Mouse (Mus musculus) thymus, adult 18-20 months (tissue): ENCODE results near the gene Rbbp6.

Source experiments
- DNase-seq, 2 experiments: peaks; one replicate each; pipeline ENCODE4 v3.0.0; 2022; ENCODE audit warnings: mixed read lengths in 2 of 2

Gene Rbbp6

DNA sequence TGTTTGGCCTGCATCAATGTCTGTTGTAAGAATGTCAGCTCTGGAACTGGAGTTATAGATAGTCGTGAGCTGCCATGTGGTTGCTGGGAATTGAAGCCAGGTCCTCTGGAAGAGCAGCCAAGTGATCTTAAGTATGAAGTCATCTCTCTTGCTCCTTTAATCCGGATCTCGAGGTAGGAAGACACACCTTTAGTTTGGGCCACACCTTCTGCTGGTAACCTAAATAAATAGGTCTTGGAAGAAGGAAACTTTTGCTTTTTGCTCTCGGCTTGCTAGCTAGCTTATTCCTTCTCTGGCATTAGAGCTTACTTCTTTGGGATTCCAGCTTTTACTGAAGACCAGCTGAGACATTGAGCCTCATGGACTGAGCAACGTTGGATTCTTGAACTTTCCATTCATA, at the start of gene Rbbp6:
Gene Rbbp6, plus strand, starts transcription at position 301 of the 400 bp plus-strand sequence.
- DNase-seq: no peak

DNA sequence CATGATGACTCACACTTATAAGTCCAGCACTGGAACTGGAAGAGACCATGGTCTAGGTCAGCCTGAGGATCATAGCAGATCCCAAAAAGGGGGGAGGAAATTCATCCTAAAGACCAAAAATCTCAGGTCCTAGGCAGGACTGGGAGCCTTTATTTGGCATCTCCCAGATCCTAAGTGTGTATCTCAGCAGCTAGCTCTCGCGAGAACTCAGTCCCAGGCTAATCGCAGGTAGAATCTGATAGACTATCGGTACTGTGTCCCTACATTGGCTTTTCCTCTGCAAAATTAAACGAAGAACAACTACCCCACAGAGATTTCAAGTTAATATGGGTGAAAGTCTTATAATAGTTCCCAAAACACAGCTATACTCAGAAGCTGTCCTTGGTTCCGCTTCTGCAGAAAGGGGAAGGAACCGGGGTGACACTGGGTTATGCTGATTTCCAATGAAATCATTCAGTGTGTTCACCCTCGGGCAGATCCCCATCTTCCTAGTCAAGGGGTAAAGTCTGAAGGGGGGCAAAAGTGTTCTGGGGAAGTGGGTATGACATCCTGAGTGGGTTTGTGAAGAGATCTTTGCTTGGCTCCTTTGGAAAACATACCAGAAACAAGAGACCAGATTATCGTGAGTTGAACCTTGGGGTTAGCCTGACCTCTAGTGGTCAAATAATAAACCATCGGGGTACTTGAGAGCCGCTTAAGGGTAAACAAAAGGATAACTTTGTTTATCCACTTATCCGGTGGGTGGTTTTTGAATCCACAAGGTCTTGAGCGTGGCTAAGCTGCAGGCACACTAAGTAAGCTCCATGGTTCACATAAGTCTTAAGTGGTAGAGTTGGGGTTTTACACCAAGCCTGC, 45.5 kb upstream of the Rbbp6 start:
- no peak for DNase-seq

DNA sequence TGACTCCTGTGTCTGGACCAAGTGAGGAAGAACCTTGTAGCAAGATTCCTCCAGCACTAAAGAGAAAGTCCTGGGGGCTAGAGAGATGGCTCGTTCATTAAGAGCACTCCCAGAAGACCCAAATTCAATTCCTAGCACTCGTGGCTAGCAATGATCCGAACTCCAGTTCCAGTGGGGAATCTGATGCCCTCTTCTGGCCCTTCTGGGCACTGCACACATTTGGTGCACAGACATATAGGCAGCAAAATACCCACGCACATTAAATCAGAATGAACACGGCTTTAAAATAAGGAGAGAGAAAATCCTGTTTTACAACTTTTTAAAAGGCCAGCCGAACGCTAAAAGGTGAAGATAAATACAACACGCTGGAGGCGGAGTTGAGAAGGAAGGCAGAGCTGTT, 43.9 kb upstream of the Rbbp6 start:
- no peak for DNase-seq

DNA sequence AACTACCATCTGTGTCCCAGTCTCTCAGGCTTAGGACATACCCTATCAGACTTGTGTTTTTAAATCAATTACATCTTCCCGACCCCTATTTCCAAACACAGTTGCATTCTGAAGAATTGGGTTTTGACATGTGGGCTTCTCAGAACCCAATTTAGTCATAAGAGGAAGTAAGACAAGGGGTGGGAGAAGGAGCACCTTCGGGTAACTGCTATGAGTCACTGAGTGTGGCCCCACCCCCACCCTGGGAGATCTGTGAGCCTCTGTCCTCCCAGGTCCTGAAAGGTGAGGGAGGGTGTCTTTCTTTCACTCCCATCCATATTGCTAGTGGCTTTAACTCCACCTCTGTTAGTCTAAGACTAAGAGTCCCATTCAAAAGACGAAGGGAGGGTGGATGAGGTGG, 41.2 kb upstream of the Rbbp6 start:
- DNase-seq: no peak

DNA sequence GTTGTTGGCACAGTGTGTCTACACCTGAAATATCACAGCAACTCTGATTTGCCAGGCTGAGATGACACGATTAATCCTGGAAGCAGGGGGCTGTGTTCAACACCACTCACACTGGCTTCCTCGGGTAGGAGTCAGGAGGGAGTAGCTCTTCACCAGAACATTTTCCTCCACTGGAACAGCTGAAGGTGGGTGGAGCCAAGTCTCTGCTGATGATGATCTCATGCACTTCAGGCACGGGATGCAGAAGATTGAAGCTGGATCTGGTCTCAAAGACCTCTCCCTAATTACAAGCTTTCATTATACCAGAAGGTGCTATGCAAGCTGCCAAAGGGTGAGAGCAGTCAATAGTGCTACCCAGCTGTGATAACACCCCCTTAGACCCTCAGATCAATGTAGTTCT, 35.0 kb upstream of the Rbbp6 start:
- DNase-seq: no peak

DNA sequence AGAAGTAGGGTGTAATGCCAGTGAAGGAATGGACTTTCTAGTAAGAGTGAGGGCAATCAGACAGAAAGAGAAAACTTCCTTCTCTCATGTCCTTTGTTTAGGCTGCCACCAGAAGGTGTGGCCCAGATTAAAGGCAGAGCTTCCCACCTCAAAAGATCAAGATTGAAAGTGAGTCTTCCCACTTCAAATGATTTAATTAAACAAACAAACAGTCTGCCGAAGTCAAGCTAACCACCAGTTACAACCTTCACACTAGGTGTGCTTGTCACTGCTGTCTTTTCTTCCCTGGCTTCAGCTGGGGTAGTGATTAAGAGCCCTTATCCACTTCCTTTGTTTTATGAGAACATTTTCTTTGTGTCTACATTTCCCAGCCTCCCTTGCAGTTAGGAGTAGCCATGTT, 33.3 kb upstream of the Rbbp6 start:
- DNase-seq: no peak

DNA sequence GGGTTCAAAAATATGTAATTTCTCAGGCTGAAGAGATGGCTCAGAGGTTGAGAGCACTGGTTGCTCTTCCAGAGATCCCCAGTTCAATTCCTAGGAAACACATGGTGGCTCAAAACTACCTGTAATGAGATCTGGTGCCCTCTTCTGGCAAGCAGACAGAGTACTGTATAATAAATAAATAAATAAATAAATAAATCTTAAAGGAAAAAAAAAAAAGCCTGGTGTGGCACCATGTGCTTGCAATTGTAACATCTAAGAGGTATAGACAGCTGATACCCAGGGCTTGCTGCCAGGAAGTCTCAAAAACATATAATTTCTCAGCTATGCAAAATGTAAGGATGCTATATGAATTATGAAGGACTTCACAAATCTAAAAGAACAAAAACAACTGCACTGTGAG, 28.9 kb upstream of the Rbbp6 start:
- DNase-seq: no peak

DNA sequence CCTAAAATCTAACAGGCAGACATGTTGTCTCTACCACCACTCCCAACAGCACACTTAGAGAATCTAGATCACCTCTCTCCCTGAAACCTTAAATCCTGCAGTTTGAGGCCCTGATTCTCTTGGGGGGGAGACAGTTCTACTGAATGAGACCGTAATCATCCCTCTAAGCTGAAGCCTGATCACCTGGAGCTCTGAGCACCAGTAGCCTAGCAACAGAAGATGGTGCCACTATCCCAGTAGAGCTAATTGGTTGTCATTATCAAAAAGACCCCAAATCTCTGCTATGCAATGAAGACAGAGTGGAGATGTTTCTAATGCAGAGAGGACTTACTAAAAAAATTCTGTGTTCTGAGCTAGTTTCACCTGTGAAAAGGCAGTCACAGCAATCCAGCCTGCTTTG, 27.3 kb upstream of the Rbbp6 start:
- DNase-seq: no peak

DNA sequence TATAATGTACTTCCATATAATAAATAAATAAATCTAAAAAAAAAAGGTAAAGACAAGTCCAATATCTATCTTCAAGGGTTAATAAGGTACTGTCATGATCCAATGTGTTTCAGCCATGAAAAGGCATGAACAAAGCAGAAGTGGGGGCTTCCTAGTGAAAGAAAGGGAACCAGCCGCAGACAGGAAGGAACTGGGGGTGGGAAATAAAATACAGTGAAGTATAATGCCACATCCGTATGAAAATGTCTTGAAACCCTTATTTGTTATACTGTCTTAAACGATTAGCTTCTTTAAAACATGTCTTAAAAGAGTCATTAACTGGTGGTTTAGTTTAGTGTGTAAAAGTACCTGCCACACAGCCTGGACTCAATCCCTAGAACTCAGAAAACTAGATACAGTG, 26.3 kb upstream of the Rbbp6 start:
- no peak for DNase-seq

DNA sequence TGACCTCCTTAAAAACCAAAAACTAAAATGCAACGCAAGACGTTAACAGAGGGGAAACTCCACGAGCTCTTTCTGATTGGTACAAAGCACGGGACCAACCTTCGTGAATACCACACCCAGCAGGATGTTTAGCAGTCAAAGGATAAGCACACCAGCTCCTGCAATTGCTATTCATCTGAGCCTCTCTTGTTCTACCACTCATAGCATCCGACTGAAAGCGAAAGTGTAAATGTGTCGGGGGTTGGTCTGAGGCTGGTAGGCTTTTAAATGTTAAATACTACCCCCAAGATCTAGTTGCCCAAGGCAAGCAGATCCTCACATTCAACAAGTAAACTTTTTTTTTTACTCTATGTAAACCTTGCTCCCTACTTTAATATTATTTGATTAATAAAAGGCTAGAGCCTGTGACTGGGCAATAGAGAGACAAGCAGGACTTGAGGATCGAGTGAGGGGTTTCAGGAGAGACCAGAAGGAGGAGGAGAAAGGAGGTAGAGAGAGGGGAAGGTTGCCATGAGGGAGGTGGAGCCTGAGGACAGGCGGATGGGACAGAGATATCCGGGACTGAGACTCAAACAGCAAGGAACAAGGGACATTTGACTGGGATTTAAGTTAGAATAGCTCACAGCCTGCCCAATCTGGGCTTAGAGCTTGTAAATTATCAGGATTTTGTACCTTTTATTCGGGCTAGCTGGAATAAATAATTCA, 25.0 kb upstream of the Rbbp6 start:
- peak in 1 of 2 experiments; percentile 18 for DNase-seq

DNA sequence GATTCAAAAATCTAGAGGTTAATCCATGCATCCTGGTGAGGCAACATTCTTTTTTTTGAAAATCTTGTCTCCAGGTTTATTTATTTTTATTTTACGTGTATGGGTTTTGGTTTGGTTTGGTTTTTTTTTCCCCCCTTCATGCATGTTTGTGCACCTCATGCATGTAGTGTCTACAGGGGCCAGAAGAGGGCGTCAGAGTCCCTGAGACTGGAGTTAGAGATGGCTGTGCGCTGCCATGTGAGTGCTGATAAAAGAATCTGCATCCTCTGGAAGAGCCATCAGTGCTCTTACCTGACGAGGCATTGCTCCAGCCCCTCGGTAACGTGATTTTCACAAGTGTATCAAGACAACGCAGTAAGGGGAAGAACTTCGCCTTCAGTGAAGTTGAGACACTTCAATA, 23.4 kb upstream of the Rbbp6 start:
- no peak for DNase-seq

DNA sequence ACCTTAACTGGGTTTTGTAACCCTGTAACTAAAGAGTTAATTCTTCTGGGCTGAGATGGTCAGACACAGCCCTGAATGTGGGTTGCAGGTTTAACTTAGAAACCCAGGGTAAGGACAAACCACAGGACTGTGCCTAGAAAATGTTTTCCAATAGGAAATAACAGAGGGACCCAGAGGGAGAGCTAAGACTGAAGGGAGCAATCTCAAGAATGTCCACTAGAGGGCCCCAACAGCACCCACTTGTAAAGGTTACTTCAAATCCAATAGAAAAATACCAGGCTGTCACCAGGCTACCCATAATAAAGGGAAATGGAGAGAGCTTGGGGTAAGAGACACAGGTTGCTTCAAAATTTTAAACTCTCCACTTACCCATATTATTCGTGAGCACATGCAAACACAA, 20.3 kb upstream of the Rbbp6 start:
- peak; percentile 11 to 45 for DNase-seq

DNA sequence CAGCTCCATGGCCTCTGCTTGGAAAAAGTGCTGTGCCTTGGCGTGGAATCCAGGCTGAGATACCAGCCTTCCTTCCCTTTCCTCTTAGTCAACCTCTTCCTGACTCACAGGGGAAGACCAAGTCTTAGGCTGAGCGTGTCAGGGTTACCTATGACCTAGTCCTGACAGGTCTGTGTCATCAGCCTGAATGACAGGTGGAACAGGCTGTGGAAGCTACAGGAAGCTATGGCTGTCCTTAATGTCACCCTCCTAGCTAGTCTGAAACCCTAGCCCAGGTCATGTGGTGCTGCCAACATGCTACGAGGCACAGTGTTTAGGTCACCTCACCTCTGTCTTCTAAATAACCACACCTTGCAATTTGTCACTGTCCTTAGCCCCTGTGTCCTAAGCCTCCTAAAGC, 16.2 kb upstream of the Rbbp6 start:
- no peak for DNase-seq

DNA sequence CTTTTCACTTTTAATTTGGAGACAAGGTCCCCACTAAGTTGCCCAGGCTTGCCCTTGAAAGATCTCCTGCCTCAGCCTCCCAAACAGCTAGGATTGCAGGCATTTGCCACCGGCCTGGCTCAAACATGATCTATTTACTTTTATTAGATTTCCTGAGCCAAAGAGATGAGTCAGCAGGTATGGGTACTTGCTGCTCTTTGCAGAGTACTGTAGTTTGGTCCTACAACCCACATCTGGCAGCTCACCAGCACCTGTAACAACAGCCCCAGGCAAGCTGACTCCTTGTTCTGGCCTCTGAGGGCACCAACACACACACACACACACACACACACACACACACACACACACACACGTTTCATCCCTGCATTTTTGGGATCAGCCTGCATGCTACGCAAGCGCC, 14.0 kb upstream of the Rbbp6 start:
- DNase-seq: no peak

DNA sequence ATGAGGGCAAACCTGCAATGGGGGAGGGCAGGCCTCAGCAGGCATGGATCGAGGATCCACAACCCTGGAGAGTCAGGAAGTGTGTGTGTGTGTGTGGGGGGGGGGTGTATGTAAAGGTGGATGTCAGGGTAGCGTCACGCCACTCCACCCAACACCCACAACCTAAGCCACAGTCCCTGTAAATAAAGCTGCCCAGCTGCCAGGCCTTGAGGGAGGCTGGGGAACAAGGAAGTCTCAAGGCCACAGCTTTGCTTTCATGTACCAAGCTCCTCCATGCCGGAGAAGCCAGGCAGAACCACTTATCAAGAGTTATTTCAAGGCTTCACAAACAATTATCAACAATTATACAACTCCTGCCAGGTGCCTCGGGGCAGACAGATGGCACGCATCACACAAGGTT, 13.4 kb upstream of the Rbbp6 start:
- DNase-seq: no peak

DNA sequence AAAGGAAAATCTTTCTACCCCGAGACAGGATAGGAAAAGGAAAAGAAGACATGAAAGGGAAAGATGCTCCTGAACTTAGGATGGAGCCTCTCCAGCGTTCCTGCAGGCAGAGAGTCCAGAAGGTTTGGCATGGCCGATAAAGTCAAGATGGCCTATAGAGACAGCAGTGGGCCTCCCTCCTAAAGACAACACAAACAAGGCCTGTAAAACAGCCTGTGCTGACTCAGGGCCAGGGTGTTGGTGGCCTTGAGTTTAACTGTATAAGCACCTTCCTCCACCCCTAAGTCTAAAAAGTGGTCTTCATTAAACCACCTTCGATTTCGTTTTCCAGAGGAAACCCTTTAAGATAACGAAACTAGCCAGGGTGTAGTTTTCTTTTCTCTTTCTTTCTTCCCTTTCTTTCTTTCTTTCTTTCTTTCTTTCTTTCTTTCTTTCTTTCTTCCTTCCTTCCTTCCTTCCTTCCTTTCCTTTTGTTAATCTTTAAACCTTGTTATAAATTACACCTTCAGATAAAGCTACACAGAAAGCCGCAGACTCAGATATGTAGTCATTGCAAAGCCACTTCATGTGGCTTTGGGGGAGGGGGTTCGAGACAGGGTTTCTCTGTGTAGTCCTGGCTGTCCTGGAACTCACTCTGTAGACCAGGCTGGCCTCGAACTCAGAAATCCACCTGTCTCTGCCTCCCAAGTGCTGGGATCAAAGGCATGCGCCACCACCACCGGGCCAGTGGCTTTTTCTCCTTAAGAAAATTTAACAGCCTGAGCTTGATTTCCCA, 10.8 kb upstream of the Rbbp6 start:
- no peak for DNase-seq

DNA sequence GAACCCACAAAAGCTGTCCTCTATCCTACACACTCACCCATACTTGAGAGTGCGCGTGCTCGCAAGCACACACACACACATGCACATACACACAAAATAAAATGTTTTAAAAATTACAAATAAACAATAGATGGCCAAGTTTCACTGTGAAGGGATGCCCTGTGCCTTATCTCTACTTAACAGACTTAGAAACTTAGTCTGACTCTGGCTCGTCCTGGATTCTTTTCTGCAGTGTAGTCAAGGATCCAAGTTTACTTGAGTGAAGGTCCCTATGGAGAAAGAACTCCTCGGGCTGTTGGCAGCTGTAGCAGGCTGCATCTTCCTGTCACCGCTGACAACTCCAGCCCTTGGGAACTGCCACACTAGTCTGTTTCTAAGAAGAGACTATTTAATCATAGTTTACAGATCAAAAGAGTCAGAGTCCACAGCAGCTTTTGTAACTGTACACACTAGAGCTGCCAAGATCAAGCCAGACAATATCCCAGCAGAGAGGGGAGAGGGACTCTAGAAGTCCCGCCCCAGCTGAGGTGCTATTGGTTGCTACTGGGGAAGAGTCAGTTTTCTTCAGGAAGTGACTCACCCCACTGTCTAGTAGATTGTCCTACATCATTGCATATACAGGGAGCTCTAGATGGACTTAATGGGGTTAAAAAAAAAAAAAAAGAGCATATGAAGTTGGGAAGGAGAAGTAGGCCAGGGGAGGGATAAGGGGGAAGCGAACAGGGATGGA, 10.1 kb upstream of the Rbbp6 start:
- no peak for DNase-seq

DNA sequence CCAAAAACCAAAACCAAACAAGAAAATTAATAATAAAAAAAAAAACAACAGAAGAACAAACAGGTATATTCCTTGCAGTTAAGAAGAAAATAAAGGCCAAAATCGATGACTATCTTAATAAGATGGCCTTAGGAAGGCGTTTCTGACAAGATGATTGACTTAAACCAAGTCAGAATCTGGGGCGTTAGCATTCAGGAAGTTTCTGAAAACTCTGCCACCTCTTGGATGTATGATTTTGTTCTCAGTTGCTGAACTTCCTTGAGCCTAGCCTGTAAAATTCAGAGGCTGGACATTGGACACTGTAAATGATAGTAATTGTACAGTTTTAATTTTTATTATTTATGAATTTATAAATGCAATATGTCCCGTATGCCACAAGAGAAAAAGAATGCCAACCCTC, 3.3 kb downstream of the Rbbp6 start:
- DNase-seq: no peak

DNA sequence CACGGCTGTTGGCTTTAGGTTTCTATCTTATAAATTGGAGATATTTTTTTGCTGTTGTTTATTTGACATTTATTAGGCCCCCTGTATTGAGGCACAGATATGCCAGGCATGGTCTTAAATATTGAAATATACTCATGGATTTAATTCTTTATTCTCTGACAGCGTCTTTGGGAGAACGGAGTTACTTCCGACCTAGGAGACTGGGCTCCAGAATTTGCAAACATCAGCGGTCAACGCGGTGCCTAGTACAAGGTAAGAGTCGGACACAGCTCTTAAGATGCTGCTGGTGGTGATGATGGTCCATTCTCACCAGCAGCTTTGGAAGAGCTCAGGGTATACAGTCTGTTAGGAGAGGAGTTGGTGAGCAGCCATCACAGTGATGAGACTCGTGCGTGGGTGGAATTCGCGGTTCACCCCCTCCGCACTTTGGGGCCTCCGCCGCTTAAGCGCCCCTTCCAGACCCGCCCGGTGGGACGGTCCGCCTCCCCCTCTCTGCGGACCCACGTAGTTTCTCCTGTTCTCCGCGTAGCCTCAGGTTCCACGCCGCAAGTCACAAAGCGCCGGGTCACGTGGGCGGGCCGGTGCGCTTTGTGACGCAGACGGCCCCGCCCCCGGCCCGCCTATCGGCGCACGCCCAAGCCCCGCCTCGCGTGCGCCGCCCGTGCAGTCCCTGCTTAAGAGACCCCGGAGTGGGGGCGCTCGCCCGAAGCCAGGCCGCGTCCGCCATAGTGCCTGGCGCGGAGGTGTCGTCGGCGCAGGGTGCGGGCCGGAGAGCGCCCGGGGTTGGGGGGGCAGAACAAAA, 3.9 kb downstream of the Rbbp6 start:
- peak; percentile 86 for DNase-seq

DNA sequence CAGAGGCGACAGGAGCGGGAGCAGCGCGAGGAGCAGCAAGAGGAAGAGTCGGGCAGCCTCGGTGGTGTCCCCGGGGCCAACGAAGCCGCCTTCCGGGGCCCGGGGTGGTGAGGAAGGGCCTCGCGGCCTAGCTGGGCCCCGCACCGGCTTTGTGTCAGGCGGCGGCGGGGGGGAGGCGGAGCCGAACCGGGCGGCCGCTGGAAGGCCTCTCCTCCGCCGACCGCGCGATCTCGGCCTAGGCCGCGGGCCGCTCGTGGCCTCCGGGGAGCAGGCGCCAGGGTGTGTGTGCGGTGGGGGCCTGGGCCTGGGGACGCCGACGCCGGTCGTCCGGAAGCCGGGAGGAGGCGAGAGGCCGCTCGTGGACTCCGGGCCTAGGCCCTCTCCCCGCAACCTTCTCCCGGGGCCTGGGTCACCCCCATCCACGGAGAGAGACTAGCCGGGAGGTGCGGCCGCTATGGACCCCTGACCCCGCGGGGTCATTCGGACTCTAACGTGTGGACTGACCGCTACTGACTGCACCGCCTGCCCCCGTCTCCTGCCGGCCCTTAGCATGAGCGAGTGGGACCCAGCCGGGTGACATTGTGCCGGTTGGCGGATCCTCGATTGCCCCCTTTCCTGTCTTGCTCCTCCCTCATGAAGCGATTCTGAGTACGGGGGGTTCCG, 4.8 kb downstream of the Rbbp6 start:
- DNase-seq: peak; percentile 48 to 50

DNA sequence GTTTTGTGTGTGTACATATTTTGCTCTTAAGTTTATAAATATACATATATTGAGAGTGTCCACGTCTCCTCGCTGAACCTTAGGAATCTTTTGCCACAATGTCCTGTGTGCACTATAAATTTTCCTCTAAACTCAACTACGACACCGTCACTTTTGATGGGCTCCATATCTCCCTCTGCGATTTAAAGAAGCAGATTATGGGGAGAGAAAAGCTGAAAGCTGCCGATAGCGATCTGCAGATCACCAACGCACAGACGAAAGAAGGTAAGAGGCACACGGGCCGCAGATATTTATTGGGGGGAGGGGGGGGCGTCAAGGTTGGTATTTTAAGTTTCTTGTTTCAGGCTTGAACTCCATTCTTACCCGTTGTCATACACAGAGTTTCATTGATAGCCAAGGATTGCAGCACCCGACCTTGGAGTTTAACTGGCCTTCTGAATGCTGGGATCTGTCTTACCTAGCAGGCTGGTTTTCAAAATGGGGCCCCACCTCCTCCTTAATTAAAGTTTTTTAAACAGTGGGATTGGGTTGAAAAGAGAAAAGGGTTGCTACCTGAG, 5.5 kb downstream of the Rbbp6 start:
- DNase-seq: no peak
